Mouse (Mus musculus): ENCODE data around the gene Tnfsf8.

Gene Tnfsf8

DNA sequence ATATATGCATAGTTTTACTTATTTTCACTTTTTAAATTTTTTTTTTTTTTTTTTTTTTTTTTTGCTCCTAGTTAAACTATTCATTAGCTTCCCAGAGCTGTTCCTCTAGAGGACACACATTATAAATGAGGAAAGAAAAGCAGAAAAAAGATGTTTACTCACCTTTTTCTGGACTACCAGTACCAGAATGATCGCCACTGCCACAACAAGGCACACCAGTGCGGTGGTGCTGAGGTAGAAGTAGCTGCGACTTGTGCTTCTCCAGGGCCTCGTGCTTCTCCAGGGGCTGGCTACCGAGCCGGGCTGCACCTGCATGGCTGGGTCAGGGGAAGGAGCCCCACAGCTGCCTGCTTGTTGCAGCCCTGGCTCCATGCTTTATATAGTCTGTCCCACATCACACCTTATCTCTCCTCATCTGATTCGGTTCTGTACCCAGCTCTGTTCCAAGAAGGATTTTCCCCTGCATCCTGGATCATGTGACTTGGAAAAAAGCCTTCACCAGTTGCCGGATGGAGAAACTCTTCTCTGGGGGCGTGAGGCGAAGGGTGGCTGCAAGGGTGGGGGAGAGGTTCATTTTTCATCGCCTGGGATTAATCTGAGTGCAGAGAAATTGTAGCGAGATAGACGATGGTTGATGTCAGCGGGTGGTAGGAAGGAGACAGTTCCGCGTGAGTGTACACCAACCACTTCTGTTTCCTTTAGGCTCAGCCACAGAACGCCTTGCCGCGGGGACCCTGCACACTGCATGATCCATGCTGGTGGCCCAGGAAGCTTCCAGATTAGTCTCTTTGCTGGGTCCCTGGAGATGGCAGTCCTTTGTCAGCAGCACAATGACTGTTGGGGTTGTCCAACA is at the start of gene Tnfsf8:
Gene Tnfsf8 (minus strand): TSS at position 660 of the 853 bp plus-strand sequence.
- DNase-seq (ENCODE audit: low spot score in 2 of 2) = no peak

- DNase-seq (ENCODE audit: low spot score in 2 of 2) = no peak
Measured at GRCm38 (mm10) chr4:63908511-63908910, 47.4 kb upstream of the Tnfsf8 start.

DNA sequence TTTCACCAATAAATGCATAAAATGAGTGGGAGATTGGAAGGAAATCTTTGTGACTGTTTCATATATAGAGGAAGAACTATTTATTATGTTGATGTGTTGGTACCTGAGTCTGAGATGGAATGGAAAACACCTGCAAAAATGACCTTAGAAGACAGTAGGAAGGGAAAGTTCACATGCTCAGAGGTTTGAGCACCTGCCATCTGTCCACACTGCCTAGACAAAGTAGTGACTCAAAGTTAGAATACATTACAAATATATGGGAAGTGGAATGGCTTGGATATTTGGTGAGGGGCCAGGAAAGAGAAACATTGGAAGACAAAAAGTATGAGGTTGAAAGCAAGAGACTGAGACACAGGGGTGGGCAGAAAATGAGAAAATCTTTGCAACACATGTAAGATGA is 46.3 kb upstream of the Tnfsf8 start:
- DNase-seq (ENCODE audit: low spot score in 2 of 2) = no peak

DNA sequence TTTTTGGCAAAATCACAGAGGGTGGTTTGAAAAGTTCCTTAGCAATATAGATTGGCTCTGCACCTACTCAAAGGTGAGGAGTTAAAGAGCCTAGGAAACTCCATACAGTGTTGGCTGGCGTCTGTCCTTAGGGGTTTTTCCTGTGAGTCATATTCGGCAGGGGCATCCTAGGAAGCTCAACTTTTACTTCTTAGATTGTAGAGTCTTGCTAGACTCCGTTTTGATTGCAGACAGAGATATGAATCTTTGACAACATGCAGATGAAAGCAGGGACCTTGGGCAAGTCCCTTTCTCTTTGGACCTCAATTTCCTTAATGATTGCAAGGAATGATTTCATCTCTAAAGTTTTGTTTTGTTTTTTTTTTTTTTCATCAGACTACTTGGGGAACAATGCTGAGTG is 44.9 kb upstream of the Tnfsf8 start:
- DNase-seq (ENCODE audit: low spot score in 2 of 2) = no peak

- no peak for DNase-seq (ENCODE audit: low spot score in 2 of 2)
Measured at GRCm38 (mm10) chr4:63899081-63899523, 38.0 kb upstream of the Tnfsf8 start.

DNA sequence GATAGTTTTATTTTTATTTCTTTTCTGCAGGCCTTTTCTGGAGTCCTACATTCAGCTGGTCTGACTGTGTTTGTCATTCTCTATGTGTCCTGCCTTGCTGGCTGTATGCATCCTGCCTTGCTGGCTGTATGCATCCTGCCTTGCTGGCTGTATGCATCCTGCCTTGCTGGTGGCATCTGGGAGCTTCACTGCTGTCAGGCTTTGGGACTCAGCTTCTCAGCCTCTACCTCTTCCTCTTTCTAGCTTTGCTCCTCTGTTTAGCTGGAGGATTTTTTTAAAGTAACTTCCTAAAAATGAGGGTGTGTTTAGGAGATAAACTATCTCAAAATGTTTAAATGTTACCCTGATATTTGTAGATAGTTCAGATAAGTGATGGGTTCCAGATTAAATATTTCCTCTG is 36.0 kb upstream of the Tnfsf8 start:
- DNase-seq (ENCODE audit: low spot score in 2 of 2) = no peak

DNA sequence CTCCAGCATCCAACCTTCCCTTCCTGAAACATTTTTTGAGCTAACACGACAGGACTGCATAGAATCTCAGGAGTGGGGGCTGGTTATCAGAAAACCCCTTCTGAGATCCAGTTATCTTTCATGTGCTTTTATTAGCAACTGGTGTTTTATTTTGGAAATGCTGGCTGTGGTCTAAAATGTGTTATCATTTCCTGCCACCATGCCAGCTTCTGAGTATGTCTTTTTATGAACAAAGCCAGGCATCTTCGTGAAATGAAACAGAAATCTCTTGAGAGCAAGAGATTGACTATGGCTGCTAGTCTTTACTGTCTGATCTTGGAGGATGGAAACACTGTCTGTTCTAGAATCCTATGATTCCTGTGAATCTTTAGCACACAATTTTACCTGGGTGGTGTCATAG is 25.0 kb upstream of the Tnfsf8 start:
- DNase-seq (ENCODE audit: low spot score in 2 of 2) = no peak

- no peak for DNase-seq (ENCODE audit: low spot score in 2 of 2)
Measured at GRCm38 (mm10) chr4:63876720-63877119, 15.6 kb upstream of the Tnfsf8 start.

DNA sequence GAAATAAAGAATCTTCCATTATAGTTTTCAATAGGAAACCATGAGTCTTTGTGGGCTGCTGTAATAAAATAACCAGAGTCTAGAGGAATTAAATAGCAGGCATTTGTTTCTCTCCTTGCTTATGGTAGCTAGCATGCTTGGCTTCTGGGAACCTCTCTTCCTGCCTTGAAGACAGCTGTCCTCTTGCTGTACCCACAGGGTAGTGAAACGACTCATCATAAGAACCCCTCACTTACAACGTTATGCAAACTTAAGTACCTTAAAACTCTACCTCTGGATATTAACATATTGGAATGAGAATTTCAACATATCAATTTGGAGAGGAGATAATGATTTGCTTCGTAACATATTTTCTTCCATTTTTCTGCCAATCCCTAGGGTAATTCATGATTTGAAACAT is 14.3 kb upstream of the Tnfsf8 start:
- DNase-seq (ENCODE audit: low spot score in 2 of 2) = no peak

GRCm38 (mm10) chr4:63870678-63871077 is 9.5 kb upstream of the Tnfsf8 start:
- DNase-seq (ENCODE audit: low spot score in 2 of 2) = no peak

- no peak for DNase-seq (ENCODE audit: low spot score in 2 of 2)
Measured at GRCm38 (mm10) chr4:63868770-63869169, 7.6 kb upstream of the Tnfsf8 start.

GRCm38 (mm10) chr4:63862953-63863352 is 1.8 kb upstream of the Tnfsf8 start:
- DNase-seq (ENCODE audit: low spot score in 2 of 2) = no peak

GRCm38 (mm10) chr4:63862092-63862697 is 1.0 kb upstream of the Tnfsf8 start:
- no peak for DNase-seq (ENCODE audit: low spot score in 2 of 2)

DNA sequence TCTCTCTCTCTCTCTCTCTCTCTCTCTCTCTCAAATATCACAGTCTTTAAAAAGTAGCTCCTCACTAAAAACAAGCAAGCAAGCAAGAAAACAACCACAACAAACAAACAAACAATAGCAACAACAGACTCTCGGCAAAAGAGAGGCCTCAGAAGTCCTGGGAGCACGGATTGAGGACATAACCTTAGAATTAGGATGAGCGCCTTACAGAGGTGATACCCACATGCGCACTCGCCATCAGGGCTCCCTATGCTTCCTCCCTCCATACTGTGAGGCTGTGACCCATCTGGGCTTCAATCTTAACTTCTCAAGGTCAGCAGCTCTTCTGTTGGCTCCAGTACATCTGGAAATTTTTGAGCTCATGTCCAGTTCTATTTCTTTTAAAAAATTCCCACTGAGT is 911 bp downstream of the Tnfsf8 start:
- DNase-seq (ENCODE audit: low spot score in 2 of 2) = no peak

DNA sequence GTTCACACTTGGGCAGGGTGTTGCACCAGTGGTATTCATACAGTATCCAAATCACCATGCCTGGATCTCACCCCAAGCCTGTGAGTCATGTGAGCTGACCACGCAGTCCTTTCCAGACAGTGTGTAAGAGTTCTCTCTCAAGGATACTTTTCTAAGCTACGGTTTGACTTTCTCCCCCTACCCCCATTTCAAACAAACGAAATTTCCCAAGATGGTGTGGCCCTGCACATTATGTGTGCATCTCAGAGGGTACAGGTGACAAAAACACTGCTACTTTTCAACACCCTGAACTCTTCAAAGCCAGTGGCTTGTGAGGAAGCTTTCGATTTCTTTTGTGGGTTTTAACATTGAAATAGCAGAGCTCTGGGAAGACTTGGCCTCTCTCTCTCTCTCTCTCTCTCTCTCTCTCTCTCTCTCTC is 1.4 kb downstream of the Tnfsf8 start:
- DNase-seq (ENCODE audit: low spot score in 2 of 2) = no peak

DNA sequence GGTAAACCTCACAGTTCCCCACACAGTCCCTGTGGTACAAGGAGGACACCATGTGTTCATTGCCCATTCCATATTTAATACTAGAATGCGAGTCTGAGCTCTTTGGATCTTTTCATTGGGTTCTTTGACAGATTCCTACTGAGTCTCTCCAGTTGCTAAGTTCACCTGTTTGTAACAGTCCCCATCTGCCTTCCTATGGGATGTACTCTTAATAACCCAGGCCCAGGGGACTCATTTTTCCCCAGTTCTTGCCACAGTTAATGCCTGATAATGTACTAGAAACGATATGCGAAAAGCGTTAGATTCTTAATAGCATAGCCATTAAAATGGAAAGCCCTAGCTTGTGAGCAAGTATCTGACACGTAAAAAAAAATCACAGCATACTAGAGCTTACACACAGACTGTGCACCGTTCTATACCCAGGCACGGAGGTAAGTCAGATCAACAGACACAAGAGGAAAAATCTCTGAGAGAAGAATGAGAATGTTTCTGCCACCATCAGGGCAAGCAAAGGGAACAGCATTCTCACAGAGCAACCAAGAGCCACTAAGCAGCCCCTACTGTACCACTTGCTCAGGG is 2.4 kb downstream of the Tnfsf8 start:
- no peak for DNase-seq (ENCODE audit: low spot score in 2 of 2)

DNA sequence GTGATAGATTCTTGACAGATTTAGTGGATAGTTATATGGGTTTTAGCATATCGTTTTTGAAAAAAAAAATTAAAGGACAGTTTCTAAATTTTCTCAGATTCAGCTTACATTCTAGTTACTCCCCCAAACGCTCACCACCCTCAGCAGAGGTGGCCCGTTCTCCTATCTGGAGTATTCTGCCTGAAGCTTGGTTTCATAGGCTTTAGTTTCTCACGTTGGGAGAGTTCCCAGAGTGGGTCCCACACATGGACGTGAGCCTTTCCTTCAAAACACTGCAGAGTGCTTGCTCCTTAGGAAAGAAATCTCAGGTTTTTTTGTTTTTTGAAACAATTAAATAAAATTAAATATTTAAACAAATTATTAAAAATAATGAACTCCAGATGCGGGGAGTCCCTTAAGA is 4.4 kb downstream of the Tnfsf8 start:
- no peak for DNase-seq (ENCODE audit: low spot score in 2 of 2)

DNA sequence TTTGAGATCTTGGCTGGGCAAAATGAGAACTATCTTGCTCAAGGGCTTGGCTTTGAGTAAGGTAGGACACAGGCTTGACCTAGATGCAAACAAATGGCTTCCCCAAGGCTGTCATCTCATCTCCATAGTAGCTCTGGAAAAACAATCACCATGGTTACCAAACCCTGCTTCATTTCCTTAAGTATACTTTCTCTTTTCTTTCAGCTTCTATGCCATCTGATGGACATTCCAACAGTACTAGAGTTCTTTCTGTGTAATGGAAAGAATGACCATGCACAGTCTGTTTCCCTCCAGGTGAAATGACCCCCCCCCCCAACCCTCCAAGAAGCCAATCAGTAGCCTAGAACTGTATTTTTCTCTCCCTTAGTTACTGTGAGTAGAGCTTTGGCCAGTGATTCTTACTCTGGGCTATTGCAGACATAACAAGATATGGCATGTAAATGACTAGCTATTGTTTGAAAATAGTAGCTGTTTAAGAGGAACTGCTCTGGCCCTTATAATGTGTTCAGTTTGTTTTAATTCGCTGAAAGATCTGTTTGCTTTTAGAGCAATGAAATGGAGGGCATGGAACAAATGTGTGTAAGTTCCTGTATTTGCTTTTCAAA is 7.3 kb downstream of the Tnfsf8 start:
- DNase-seq (ENCODE audit: low spot score in 2 of 2) = no peak

DNA sequence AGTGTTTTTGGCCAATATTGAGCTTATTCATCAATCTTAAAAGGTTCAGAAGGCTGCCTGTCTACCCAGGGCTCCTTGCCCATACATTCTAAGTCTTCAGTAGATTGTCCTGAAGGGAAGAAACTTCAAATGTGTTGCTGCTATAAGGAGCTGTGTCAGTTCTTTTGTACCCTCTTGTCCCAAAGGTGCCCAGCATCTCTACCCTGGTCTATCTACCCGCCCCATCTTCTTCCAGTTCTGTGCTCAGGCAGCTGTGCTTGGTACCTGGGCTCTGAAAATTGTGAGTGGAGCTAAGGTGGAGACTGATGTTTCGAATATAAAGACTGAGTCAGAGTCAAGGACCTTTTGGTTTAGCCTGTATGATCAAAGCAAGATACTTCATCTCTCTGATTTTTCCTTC is 11.1 kb downstream of the Tnfsf8 start:
- no peak for DNase-seq (ENCODE audit: low spot score in 2 of 2)

DNA sequence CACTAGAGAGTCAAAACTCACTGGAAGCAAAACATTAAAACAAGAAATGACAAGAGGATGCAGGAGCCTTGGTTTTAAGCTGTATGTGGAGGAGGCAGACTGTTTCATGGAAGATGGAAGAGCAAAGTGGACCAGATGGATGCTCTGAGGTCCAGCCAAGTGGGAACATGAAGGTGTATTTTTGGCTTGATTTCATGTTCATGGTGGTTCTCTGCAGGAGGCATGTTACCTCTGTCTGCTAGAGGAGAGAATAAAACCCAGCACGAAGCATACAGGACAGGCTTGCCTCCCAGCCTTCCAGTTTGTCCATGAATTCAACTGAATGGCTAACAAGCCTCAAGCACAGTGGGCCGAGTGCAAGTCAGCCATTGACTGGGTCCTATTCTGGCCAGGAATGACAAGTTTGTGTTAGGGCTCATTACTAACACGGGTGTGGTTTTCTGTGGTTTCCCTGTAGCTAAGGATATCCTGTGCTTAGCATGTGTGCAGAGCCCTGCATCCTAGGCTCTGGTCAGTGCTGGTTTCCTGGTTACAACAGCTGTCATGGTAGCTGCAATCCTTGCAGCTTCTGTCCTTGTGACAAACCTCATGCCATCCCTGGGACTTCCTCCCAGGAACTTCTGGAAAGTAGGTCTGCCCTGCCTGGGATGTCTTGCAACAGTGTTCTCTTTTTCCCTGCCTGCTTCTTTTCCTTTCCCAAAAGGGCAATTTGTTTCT is 14.1 kb downstream of the Tnfsf8 start:
- DNase-seq (ENCODE audit: low spot score in 2 of 2) = no peak

- DNase-seq (ENCODE audit: low spot score in 2 of 2) = no peak
Measured at GRCm38 (mm10) chr4:63845760-63846159, 15.4 kb downstream of the Tnfsf8 start.

DNA sequence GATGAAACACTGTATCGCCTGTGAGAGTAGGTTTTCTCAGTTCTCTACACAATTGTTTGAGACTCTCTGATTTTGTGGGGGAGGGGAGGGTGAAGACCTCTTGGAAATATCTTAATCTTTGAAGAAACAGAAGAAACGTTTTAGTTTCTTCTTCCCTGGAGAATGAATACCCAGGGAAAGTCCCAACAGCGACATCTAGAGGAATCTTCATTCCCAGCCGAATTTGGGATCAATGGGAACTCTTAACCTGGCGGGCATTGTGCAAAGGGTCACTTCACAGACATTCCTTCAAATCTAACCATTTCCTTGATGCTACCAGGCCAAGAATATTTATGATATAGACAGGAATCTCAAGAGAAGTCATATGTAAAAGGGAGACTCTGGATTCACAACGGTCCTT is 17.2 kb downstream of the Tnfsf8 start:
- DNase-seq (ENCODE audit: low spot score in 2 of 2) = peak in 1 of 2 experiments; percentile 54
